Mouse (Mus musculus): ENCODE measurements around the gene Tlr4.

The Tlr4 gene

DNA sequence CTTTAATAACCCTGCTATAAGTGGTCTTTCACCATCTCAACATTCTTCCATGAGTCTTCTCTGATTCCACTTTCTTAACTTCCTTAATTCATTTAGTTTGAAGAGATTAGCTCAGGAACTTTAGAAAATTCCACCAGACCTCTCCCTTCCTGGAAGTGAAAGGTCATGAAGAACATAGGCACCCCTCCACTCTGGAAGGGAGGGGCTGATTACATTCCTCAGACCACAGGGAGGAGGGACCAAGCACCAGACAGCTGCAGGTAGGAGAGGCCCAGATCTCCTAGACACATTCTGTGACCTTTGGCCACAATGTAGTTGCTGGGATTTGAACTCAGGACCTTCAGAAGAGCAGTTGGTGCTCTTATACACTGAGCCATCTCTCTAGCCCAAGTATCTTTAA, 72.7 kb downstream of the Tlr4 start:
- DNase-seq (ENCODE audit: low spot score), result no peak

DNA sequence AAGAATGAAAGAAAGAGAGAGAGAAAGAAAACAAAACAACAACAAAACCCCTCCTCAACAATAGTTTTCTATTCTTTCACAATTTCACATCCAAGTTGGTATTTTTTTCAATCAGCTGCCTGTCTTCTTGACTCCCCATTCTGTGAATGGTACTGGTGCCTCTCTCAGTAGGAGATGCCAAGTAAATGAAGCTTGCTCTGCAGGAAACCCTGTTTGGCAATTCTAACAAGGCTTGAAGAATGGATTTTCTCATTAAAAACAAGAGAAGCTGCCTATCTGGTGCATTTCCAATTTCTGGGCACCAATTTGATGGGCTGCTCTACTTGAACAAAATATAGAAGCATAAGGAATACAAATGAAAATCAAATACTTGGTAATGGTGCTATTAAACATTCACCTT, 74.1 kb downstream of the Tlr4 start:
- DNase-seq (ENCODE audit: low spot score), result no peak

DNA sequence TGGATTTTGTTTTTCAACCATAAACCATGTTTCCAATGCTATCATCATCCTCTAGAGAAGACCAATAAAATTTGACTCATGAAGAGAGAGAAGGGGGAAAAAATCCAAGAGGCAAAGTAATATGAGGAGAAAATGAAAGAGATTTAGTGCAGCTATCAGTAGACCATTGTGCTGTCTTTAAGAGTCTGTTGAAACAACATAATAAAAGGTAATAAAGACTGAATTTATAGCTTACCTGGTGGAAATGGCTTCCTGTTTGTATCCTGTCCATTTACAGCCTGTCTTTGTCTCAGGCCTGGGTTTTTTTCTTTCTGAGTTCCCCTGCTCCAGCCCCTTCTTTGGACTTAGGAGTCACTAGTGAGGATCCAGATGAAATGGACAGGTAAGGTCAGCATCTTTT, 81.0 kb downstream of the Tlr4 start:
- DNase-seq (ENCODE audit: low spot score), result no peak

DNA sequence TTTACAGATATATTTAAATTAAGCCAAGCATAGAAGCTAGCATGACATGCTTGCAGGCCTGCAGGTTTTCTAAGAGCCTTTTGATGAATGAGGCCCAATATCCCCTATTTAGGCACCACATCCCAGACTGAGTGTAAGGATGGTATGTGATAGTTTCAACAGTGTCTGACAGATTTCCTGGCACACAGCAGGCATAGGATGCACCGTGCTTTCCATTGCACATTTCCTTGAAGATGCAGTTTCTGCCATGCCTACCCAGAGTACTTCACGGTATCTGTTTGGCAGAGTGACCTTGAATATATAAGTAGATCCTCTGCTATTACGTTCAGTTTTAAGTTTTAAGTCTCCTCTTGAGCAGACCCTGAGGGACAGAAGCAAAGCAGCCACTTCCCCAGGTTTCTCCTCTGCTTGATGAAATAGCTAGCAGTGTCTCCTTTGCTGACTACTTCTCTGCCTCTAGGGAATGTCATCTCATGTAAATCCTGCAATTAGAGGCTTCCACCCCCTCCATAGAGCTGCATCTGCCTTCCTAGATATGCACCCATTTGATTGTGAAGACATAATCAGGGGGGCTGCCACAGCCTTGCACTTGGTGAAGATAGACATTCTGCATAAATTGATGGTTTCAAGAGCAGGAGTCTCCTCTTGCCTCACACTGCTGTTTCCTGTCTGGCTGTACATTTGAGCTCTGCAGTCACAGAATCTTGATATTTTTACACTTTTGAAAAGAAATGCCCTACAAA, 92.4 kb downstream of the Tlr4 start:
- DNase-seq (ENCODE audit: low spot score), result no peak

DNA sequence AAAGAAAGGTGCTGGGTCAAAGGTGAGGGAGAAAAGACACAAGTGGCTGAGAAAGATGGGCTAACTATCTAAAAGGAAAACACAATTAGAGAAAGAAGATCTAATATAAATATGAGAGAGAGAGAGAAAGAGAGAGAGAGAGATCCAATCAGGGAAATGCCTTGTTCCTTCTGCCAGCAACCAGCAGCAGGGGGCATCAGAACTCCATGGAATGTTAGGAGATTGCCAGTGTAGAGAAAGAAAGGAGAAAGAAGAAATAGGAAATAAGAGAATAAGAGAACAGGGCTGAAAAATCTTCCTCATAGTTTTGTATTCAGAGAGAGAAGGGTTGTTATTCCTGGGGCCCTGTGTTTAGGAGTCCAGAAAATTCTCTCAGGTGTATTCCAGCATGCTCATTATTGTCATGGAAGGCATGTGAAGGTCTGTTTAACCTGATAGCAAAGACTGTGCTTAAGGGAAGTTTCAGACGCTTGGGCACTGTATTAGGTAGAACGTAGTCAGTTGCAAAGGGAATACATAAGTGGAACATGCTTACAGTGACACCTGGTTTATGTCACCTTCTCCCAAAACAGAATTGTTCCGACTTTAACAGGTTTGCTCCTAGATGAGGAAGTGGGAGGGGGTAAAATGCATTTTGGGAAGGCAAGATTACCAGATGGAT, 96.4 kb downstream of the Tlr4 start:
- no peak for DNase-seq (ENCODE audit: low spot score)

DNA sequence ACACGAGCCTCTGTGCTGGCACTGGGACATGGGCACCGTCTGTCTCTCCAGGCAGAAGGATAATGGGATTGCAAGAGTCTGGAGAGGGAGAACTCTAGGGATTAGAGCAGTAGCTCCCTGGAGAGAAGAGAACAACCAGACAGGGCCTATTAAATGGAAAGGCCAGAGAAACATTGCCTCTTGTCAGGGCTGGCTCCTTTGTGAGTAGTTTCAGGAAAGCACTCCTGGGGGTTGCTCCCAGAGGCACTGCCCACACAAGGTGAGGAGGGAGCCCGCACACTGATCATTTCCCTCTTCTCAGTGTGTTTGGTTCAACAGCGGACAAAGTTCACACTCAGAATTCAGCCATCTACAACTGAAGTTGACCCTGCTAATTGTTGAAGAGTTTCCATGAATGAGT, 98.7 kb downstream of the Tlr4 start:
- no peak for DNase-seq (ENCODE audit: low spot score)

DNA sequence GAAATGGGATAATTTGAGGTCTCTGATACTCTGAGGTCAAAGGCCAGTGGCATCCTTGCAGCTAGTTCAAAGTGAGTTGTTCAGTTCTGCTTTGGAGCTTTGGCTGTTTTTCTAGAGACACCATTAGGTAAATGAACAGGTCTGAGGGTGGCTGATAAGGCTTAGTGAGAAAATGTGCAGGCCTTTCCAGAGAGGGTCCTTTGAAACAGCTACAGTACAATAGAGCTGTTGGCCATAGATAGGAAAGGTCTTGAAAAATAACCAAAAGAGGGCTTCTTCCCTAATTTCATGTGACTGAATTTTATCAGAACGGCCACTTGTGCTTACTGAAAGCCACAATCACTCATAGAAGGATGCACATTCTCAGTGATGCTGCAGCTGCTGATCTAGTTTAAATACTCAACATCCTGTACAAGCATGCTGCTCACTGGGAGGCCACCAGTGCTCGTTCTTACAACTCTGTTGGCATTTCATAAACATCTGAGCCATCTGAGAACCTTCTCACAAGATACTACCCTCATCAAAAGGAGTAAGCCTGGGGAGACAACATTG, 100.2 kb downstream of the Tlr4 start:
- no peak for DNase-seq (ENCODE audit: low spot score)

DNA sequence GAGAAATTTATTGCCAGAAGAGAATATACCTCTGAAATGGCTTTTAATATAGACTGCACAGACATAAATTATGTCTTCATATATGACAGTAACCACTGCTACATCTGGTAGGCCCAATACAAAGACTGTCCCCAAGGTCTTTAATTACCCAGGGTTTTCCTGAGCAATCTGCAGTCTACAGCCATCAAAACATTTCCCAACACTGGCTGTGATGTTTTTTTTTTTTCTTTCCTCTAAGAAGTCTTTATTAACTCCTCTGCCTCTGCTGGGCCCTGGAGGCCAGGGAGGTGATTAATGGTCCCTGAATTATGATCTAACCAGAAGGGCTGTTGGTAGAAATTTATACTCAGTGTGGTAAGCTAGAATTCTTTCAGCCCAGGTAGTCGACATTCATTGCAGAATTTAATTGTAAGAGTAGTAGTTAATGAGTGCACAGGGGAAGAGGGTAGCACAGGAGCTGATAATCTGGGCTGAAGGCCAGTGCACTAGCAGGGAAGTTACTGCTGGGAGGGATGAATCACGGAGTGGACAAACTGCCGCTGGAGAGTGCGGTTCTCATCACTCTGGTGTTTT, 111.2 kb downstream of the Tlr4 start:
- DNase-seq (ENCODE audit: low spot score), result no peak

DNA sequence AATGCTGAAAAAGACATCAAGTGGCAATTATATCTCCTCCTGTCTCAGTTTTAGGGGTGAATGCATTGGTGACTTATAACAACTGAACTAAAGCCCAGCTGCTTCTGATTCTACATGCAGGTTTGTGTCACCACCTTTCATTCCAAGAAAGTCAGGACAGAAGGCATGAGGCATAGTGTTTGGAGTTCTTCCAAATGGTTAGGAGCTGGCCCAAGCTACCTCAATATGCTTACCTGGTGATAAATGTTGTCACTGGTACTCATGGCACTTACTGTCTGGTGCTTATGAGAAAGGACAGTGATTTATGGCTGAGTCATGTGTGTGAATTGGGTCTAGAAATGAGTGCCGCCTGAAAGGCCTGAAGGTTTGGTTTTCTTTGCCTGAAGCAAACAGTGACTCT, 114.5 kb downstream of the Tlr4 start:
- DNase-seq (ENCODE audit: low spot score), result no peak

DNA sequence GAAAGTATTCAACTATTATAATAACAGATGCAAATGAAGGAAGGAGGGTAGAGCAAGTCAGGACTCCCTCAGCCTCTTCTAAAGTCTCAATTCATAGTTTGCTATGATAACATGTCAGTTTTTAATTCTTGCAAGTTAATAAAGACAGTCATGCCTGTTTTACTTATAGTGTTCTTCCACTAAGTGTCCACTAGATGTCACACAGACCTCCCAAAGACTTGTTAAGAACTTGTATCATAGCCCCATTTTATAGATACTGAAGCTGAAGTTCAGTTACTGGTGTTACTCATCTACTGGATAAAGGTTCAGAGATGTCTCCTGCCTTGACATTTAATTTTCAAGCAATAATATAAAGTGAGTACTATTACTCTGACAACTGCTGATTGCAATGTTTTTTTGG, 116.3 kb downstream of the Tlr4 start:
- DNase-seq (ENCODE audit: low spot score), result no peak

DNA sequence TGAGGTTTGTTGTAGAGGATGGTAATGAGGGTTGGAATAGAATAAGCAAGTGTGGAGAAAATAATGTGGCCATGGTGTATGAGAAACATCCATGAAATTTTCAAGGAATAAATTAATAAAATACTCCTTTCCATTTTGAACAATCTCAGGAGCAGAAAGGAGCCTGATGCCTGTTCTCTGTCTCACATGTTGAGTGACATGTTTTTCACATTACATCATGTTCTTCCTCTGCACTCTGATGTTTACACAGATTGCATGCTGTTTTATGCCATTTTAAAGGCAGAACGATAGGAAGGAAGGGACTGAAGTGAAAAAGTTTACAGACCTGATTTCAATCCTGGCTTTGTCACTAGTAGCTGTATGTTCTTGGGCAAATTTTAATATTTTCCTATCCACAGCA, 120.3 kb downstream of the Tlr4 start:
- DNase-seq (ENCODE audit: low spot score), result no peak

DNA sequence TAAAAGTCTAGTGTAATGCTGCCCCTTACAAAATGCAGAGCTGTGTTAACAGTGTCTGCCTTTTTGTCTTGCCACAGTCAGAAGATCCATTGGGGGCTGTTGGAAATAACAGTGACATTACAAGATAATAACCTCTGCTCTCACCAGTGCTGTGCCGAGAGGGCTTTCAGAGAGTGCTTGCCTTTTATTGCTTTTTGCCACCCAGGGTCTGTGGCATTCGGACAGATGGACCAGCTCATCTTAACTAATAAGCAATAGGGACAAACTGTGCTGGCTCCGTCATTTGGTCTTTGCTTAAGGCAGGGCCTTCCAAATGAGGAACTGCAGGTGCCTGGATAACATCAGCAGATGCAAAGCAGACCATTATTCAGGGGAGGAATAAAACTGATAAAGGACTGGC, 147.5 kb downstream of the Tlr4 start:
- no peak for DNase-seq (ENCODE audit: low spot score)

Measured in spleen, adult 12 weeks (tissue).